Mouse (Mus musculus) kidney, adult 2 months (tissue): ENCODE results near the gene Gm21985. TPM values are rescaled to one million over a fixed set of nuclear protein-coding genes. Genes with fewer than 3 reads are reported as not detected.

ENCODE experiments used
- DNase-seq: peaks from one replicate; pipeline ENCODE4 v3.0.0; 2021
- H3K27ac ChIP-seq: fragments of 200-500 bp; 2 replicates; pipeline ENCODE4 v1.5.1; 2012; ENCODE audit warnings: low read depth, low read length, control low read depth, inconsistent platforms; ENCODE audit not compliant: insufficient read depth
- H3K27me3 ChIP-seq: fragments of 200-500 bp; replicated peaks from 2 replicates; pipeline ENCODE4 v1.6.1; 2012; ENCODE audit warnings: mild to moderate bottlenecking, moderate library complexity, low read length, inconsistent platforms; ENCODE audit not compliant: control insufficient read depth, insufficient read depth
- H3K36me3 ChIP-seq: fragments of 200-500 bp; 2 replicates; pipeline ENCODE4 v1.6.1; 2012; ENCODE audit warnings: mild to moderate bottlenecking, moderate library complexity, low read length, inconsistent platforms; ENCODE audit not compliant: control insufficient read depth, insufficient read depth
- H3K4me1 ChIP-seq: fragments of 200-500 bp; 2 replicates; pipeline ENCODE4 v1.6.1; 2011; ENCODE audit warnings: low read length; ENCODE audit not compliant: control insufficient read depth, insufficient read depth
- H3K4me3 ChIP-seq: fragments of 200-500 bp; 2 replicates; pipeline ENCODE4 v1.5.1; 2011; ENCODE audit warnings: mild to moderate bottlenecking, low read depth, low read length, control low read depth; ENCODE audit not compliant: insufficient read depth
- CTCF ChIP-seq: fragments of 200-500 bp; conservative IDR thresholded peaks from 2 replicates; pipeline ENCODE4 v1.5.1; 2011; ENCODE audit warnings: low read depth, mild to moderate bottlenecking, control low read depth, low read length, moderate library complexity, mixed read lengths; ENCODE audit not compliant: insufficient read depth, insufficient read length
- POLR2A ChIP-seq: fragments of 200-500 bp; IDR thresholded peaks from one replicate; pipeline ENCODE4 v1.6.1; 2011; ENCODE audit warnings: low read depth, low read length, control low read depth
- WGBS: fragments of 180-500 bp; shearing (Covaris S2); methylation state at CpG from one replicate; pipeline ENCODE4 v1.1.7; 2018; 5-methylcytosine and 5-hydroxymethylcytosine counted together
- polyA plus RNA-seq: library from polyadenylated mRNA; depleted of rRNA; stranded (reverse); fragments of >200 nt; gene quantifications from 2 replicates; pipeline ENCODE4 v1.2.3, GENCODE M21; 2012

Gm21985 gene
- polyA plus RNA-seq, 1 experiment = not detected

DNA sequence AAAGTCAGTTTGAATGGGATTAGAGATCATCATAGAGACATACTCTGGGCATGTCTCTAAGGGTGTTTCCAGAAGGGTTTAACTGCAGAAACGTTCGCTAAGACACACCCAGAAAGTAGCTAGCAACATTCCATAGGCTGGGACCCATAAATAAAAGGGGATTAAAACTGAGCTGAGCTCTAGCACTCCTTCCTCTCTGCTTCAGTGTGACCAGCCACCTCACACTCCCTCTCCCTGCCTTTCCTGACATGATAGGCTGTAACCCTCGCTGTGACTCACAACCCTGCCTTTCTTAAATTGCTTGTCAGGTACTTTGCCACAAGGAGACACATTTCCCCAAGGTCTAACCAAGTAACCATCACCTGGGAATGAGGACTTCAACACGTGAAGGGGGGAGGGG is 28.1 kb upstream of the Gm21985 start:
- Histone ChIP-seq H3K4me3 (no peak overlapping the region), H3K36me3 (no peaks in the 10 kb centered on the region), H3K4me1 (no peaks in the 10 kb centered on the region), H3K27ac (no peak overlapping the region), H3K27me3 (no peaks in the 10 kb centered on the region)
- DNase-seq = no peak
- TF ChIP-seq CTCF = no peak
- TF ChIP-seq POLR2A = no peak
- 20% methylated on average over 4 of the region's 4 CpGs for WGBS

- Histone ChIP-seq H3K27me3 (no peaks in the 10 kb centered on the region), H3K36me3 (no peaks in the 10 kb centered on the region), H3K27ac (peak within 1 kb of the TSS; percentile 81), H3K4me1 (no peaks in the 10 kb centered on the region), H3K4me3 (peak within 1 kb of the TSS; percentile 81)
- TF ChIP-seq CTCF = peak; percentile 73
- TF ChIP-seq POLR2A = no peak
- peak; percentile 86 for DNase-seq
- under 1% methylated on average over 94 of the region's 94 CpGs for WGBS
Measured at GRCm38 (mm10) chr2:112239212-112239934, 26.7 kb upstream of the Gm21985 start, which contains the start of gene Lpcat4. Gene Lpcat4, plus strand, starts transcription at chr2:112239468.

GRCm38 (mm10) chr2:112239935-112240721 is 26.0 kb upstream of the Gm21985 start:
- TF ChIP-seq CTCF = no peak
- TF ChIP-seq POLR2A = no peak
- H3K27ac ChIP-seq = no peak overlapping the region
- H3K4me1 ChIP-seq = no peaks in the 10 kb centered on the region
- H3K36me3 ChIP-seq = no peaks in the 10 kb centered on the region
- H3K4me3 ChIP-seq = peak overlapping the region; percentile 81
- peak; percentile 16 for DNase-seq
- no peaks in the 10 kb centered on the region for H3K27me3 ChIP-seq
- WGBS = 2% methylated on average over 27 of the region's 28 CpGs

DNA sequence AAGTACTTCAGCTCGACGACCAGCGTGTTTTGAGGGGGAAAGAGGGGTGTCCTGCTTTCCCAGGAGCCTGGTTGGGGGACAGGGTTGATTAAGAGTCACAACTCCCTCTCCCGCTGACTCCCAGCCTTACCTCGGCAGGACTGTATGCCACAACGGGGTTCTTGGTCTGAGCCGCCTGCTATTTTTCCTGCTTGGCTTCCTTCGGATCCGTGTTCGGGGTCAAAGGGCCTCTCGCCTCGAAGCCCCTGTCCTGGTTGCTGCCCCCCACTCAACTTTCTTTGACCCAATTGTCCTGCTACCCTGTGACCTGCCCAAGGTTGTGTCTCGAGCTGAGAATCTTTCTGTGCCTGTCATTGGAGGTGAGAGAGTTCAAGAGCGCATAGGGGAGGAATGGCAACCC is 24.3 kb upstream of the Gm21985 start:
- WGBS = 69% methylated on average over 14 of the region's 14 CpGs
- DNase-seq = no peak
- Histone ChIP-seq H3K27ac (no peak overlapping the region), H3K27me3 (no peaks in the 10 kb centered on the region), H3K4me1 (no peaks in the 10 kb centered on the region), H3K36me3 (no peaks in the 10 kb centered on the region), H3K4me3 (no peak overlapping the region)
- TF ChIP-seq POLR2A = no peak
- no peak for TF ChIP-seq CTCF

DNA sequence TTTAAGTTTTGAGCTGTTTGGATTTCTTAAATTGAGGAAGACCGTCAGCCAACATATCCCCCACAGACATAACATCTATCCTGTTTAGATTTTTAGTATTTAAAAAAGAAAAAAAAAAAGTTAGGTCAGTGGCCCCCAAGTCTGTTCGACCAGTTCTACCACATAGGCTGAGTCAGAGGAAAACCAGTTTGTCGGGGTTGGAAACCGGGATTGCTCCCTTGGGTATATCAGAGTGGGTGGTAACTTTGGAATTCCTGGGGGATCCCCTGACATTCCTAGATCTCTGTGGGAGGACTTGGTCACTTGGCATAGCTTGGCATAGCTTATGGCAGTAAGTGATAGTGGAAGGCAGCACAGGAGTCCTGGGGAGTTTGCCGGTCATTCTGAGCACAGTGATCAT is 20.8 kb upstream of the Gm21985 start:
- TF ChIP-seq CTCF = no peak
- no peak for TF ChIP-seq POLR2A
- DNase-seq = no peak
- H3K27ac ChIP-seq = no peak overlapping the region
- H3K36me3 ChIP-seq = no peaks in the 10 kb centered on the region
- no peaks in the 10 kb centered on the region for H3K4me1 ChIP-seq
- no peaks in the 10 kb centered on the region for H3K27me3 ChIP-seq
- no peak overlapping the region for H3K4me3 ChIP-seq
- 69% methylated on average over 5 of the region's 5 CpGs for WGBS

DNA sequence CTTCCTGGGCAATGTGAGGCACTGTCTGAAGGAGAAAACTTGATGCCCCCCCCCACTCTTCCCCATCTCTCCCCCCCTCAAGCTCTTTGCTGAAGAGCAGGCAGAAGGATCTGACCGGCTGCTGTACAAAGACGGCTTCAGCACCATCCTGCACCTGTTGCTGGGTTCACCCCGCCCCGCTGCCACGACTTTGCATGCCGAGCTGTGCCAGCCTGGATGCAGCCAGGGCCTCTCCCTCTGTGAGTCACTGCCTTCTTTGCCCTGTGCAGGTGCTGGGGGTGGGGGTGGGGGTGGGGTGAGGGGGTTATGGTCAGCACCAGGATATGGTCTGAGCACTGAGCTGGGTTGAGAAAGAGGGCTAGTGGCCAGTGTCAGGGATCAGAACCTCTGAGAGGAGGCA is 19.9 kb upstream of the Gm21985 start:
- Histone ChIP-seq H3K36me3 (no peaks in the 10 kb centered on the region), H3K4me1 (no peaks in the 10 kb centered on the region), H3K27ac (no peak overlapping the region), H3K4me3 (no peak overlapping the region), H3K27me3 (no peaks in the 10 kb centered on the region)
- DNase-seq = no peak
- no peak for TF ChIP-seq POLR2A
- no peak for TF ChIP-seq CTCF
- 76% methylated on average over 6 of the region's 6 CpGs for WGBS

DNA sequence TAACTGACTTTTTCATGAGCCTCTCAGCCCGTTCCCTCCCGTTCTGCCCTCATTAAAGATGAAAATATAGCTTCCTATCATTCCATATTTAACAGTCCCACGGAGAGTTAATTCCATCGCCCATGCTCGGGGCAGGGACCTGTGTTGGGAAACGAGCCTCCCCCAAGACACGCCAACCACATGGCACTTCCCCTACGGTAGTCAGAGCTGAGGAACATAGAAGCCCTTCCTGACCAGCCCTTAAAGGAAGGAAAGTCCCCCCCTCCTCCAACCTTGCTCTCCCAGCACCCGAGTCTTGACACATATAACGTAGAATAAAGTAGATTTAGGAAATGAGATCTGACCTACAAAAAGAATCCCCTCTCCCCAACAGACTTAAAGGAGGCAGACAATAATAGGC is 18.8 kb upstream of the Gm21985 start:
- H3K36me3 ChIP-seq = no peaks in the 10 kb centered on the region
- 71% methylated on average over 10 of the region's 10 CpGs for WGBS
- DNase-seq = no peak
- no peaks in the 10 kb centered on the region for H3K27me3 ChIP-seq
- H3K4me3 ChIP-seq = no peak overlapping the region
- no peaks in the 10 kb centered on the region for H3K4me1 ChIP-seq
- no peak for TF ChIP-seq POLR2A
- no peak for TF ChIP-seq CTCF
- no peak overlapping the region for H3K27ac ChIP-seq
